Mouse (Mus musculus): ENCODE results near the gene Ypel2.

DNA sequence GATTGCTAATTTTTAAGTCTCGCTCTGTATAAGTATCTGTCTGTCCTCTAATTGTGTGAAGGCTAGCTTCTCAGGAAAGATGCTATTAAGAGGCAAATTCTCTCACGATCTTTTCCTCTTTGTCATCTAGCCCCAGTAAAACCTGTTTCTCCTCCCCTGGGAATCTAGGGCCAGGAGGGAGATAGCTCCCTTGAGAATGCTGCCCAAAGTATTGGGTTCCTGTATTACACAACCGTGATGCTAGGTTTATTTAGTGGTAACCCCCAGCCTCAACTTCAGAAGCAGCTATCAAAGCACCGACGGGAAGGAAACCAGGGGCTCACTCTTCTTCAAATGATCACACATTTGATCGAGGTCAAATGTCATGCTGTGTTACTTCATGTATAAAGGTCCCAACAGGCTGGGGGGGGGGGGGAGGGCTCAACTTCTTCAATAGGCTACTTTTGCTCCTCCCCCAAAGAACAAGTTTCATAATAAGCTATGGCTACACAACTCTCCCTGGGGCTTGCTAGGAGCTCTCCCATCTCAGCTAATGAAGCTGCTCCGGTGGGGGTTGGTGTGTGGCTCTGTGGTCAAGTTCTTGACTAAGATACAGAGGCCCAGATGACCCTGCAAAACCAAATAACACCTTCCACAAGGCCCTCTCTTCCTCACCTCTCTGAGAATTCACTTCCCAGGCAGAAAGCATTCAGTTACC is 22.3 kb downstream of the Ypel2 start:
- TF ChIP-seq CTCF (IDR thresholded peaks at IDR 0.05; ENCODE audit: low read depth, low read length): no peak
- TF ChIP-seq GATA1 (IDR thresholded peaks at IDR 0.05; ENCODE audit: borderline replicate concordance, low read length): no peak
- no peak for TF ChIP-seq GATA2 (IDR thresholded peaks at IDR 0.05; ENCODE audit: borderline replicate concordance, low read depth, low read length)
- TF ChIP-seq POLR2AphosphoS5 (IDR thresholded peaks at IDR 0.05; ENCODE audit: insufficient replicate concordance, low read depth, low read length): no peak

Measured in G1E (cell line).